Mouse (Mus musculus): Measurements from ENCODE around the gene Vpreb2. TPM values are rescaled to one million over a fixed set of nuclear protein-coding genes. Genes with fewer than 3 reads are reported as not detected.
"Not testable (repeated sequence)": the region's sequence is repeated elsewhere in the genome, so short reads cannot be mapped to it uniquely, and the experiment has no call there.

The Vpreb2 gene
- polyA plus RNA-seq, 1 experiment = not detected

DNA sequence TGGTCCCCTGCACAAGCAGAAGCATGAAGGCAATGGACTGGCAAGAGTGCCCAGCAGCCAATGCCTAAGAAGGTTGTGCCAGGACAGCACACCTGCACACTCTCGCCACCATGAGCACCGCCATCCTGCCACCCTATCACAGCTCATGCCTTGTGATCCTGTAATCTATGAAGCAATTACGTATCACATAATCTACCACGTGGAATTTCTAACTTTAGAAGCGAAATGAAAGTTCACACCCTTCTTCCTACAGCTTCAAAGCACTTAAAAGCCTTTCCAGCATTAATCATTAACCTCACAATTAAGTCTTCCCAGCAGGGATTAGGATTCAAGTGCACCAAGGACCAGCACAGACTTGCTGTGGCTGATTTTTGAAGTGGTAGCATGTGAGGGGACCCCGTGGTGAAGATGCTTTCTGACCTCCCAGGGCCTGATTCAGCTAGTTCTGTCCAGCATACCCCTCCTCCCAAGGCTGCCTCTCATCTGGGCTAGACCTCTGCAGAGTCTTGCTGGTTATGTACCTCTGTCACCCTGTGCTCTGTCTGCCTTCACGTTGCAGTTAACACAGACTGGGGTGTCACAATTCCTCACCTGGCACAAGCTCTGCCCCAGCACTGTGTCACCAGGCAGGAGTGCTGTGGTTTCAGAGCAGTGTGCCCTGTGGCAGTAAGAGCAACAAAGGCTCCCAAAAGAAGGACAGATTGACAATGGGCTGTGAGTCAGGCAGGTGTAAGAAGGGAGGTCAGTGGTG lies 35.0 kb upstream of the Vpreb2 start:
- Histone ChIP-seq H3K4me3 (ENCODE audit: insufficient read depth, low read depth, low read length) (no peak overlapping the region), H3K4me1 (ENCODE audit: control insufficient read depth, insufficient read depth, low read length) (peaks cover 9% of the 10 kb centered on the region), H3K27ac (ENCODE audit: insufficient read depth, low read depth, low read length) (no peak overlapping the region)
- TF ChIP-seq POLR2A (IDR thresholded peaks at IDR 0.05; ENCODE audit: insufficient read depth, low read depth, low read length) (no peak), CTCF (IDR thresholded peaks at IDR 0.05; ENCODE audit: insufficient read depth, low read depth, low read length) (no peak)
- 44% methylated on average over 7 of the region's 7 CpGs for WGBS

GRCm38 (mm10) chr16:17949421-17949877 lies 30.8 kb upstream of the Vpreb2 start:
- 34% methylated on average over 2 of the region's 2 CpGs for WGBS

GRCm38 (mm10) chr16:17950068-17950467 lies 30.2 kb upstream of the Vpreb2 start:
- Histone ChIP-seq H3K4me3 (ENCODE audit: insufficient read depth, low read depth, low read length) (no peak overlapping the region), H3K4me1 (ENCODE audit: control insufficient read depth, insufficient read depth, low read length) (peaks cover 5% of the 10 kb centered on the region), H3K27ac (ENCODE audit: insufficient read depth, low read depth, low read length) (no peak overlapping the region)
- TF ChIP-seq CTCF (IDR thresholded peaks at IDR 0.05; ENCODE audit: insufficient read depth, low read depth, low read length) (no peak), POLR2A (IDR thresholded peaks at IDR 0.05; ENCODE audit: insufficient read depth, low read depth, low read length) (no peak)
- 40% methylated on average over 4 of the region's 4 CpGs for WGBS

More at GRCm38 (mm10) chr16:17949421-17949877, 30.8 kb upstream of the Vpreb2 start:
- no peak for TF ChIP-seq POLR2A (IDR thresholded peaks at IDR 0.05; ENCODE audit: insufficient read depth, low read depth, low read length)
- no peak for TF ChIP-seq CTCF (IDR thresholded peaks at IDR 0.05; ENCODE audit: insufficient read depth, low read depth, low read length)
- Histone ChIP-seq H3K4me3 (ENCODE audit: insufficient read depth, low read depth, low read length) (no peak overlapping the region), H3K4me1 (ENCODE audit: control insufficient read depth, insufficient read depth, low read length) (peaks cover 7% of the 10 kb centered on the region), H3K27ac (ENCODE audit: insufficient read depth, low read depth, low read length) (no peak overlapping the region)

GRCm38 (mm10) chr16:17951618-17952017 lies 28.6 kb upstream of the Vpreb2 start:
- TF ChIP-seq POLR2A (IDR thresholded peaks at IDR 0.05; ENCODE audit: insufficient read depth, low read depth, low read length) (no peak), CTCF (IDR thresholded peaks at IDR 0.05; ENCODE audit: insufficient read depth, low read depth, low read length) (no peak)
- Histone ChIP-seq H3K4me3 (ENCODE audit: insufficient read depth, low read depth, low read length) (no peak overlapping the region), H3K27ac (ENCODE audit: insufficient read depth, low read depth, low read length) (no peak overlapping the region), H3K4me1 (ENCODE audit: control insufficient read depth, insufficient read depth, low read length) (no peaks in the 10 kb centered on the region)
- 89% methylated on average over 4 of the region's 4 CpGs for WGBS

DNA sequence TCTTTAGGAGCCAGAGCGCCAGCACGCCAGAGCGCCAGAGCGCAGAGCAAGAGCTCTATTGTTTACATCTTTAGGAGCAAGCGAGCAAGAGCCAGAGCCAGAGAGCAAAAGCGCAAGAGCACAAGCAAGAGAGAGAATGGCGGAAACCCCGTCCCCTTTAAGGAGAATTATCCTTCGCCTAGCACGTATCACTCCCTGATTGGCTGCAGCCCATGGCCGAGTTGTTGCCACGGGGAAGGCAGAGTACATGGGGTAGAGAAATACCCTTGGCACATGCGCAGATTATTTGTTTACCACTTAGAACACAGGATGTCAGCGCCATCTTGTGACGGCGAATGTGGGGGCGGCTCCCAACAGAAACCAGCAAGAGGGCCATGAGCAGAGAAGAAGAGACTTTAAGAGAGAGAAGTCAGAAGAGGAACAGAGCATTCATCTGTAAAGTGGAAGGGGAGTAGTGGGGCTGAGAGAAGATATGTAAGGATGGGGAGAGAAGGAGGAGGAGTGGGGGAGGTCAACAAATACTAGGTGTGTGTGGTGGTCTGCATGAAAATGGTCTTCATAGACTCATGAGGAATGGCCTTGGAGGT lies 24.1 kb upstream of the Vpreb2 start:
- 94% methylated on average over 17 of the region's 17 CpGs for WGBS
- not testable (repeated sequence) for H3K4me3 ChIP-seq (ENCODE audit: insufficient read depth, low read depth, low read length); H3K27ac ChIP-seq (ENCODE audit: insufficient read depth, low read depth, low read length); H3K4me1 ChIP-seq (ENCODE audit: control insufficient read depth, insufficient read depth, low read length)

DNA sequence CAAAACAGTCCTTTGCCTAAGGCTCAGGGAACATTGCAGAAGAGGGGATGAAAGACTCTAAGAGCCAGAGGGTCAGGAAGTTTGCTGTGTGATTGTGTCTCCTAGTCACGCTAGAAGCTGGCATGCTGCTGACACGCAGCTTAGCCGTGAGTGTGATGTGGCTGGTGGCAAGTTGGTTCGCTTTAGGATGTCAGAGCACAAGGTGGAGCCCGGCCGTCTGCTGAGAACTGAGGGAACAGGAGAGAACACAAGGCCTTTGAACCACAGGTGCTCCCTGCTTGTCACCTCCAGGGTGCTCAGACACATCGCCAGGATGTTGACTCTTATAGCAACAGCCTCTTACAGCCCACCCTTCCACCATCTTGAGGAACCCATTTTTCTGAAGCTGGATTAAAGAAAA lies 18.1 kb upstream of the Vpreb2 start:
- TF ChIP-seq CTCF (IDR thresholded peaks at IDR 0.05; ENCODE audit: insufficient read depth, low read depth, low read length) = no peak
- TF ChIP-seq POLR2A (IDR thresholded peaks at IDR 0.05; ENCODE audit: insufficient read depth, low read depth, low read length) = no peak
- Histone ChIP-seq H3K27ac (ENCODE audit: insufficient read depth, low read depth, low read length) (no peak overlapping the region), H3K4me3 (ENCODE audit: insufficient read depth, low read depth, low read length) (no peak overlapping the region), H3K4me1 (ENCODE audit: control insufficient read depth, insufficient read depth, low read length) (no peaks in the 10 kb centered on the region; the same call in 1 of the 2 replicates)
- 87% methylated on average over 7 of the region's 7 CpGs for WGBS

DNA sequence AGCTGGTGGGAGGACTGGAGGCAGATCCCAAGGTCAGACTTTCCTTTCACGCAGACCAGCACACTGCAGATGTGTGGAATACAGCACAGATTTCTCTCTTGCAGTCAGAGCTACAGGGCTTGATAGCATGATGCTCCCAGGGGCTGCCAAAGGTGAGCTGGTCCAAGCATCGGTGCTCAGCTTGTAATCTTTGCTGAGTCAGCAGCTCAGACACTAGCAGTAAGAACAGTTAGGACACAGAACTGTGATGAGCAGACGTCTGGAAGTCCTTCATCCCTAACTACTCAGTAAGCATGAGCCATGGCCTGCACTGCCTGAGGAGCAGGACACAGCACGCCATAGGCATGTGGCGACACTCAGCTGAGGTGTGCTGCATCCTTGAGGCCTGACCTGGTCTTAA lies 8.4 kb upstream of the Vpreb2 start:
- 81% methylated on average over 5 of the region's 5 CpGs for WGBS
- TF ChIP-seq CTCF (IDR thresholded peaks at IDR 0.05; ENCODE audit: insufficient read depth, low read depth, low read length) = no peak
- TF ChIP-seq POLR2A (IDR thresholded peaks at IDR 0.05; ENCODE audit: insufficient read depth, low read depth, low read length) = no peak

GRCm38 (mm10) chr16:17977840-17978239 lies 2.4 kb upstream of the Vpreb2 start:
- WGBS = 68% methylated on average over 7 of the region's 7 CpGs
- H3K4me1 ChIP-seq (ENCODE audit: control insufficient read depth, insufficient read depth, low read length); H3K4me3 ChIP-seq (ENCODE audit: insufficient read depth, low read depth, low read length); H3K27ac ChIP-seq (ENCODE audit: insufficient read depth, low read depth, low read length): not testable (repeated sequence)

More for the DNA sequence above, 8.4 kb upstream of the Vpreb2 start:
- Histone ChIP-seq H3K27ac (ENCODE audit: insufficient read depth, low read depth, low read length) (no peak overlapping the region), H3K4me3 (ENCODE audit: insufficient read depth, low read depth, low read length) (no peak overlapping the region), H3K4me1 (ENCODE audit: control insufficient read depth, insufficient read depth, low read length) (no peaks in the 10 kb centered on the region)

GRCm38 (mm10) chr16:17983201-17983600 lies 3.0 kb downstream of the Vpreb2 start:
- H3K4me1 ChIP-seq (ENCODE audit: control insufficient read depth, insufficient read depth, low read length) = peaks cover 6% of the 10 kb centered on the region
- H3K4me3 ChIP-seq (ENCODE audit: insufficient read depth, low read depth, low read length) = no peak overlapping the region
- WGBS = 93% methylated on average over 2 of the region's 2 CpGs
- H3K27ac ChIP-seq (ENCODE audit: insufficient read depth, low read depth, low read length) = no peak overlapping the region
- TF ChIP-seq POLR2A (IDR thresholded peaks at IDR 0.05; ENCODE audit: insufficient read depth, low read depth, low read length) (no peak), CTCF (IDR thresholded peaks at IDR 0.05; ENCODE audit: insufficient read depth, low read depth, low read length) (no peak)
